Mouse (Mus musculus) intestine, embryonic 16.5 days (tissue): Measurements from ENCODE around the gene Isoc2a. TPM values are rescaled to one million over a fixed set of nuclear protein-coding genes. Genes with fewer than 3 reads are reported as not detected.

Source experiments
- ATAC-seq: fragments of 200-750 bp; cut with Nextera tagmentation; 2 replicates; pipeline ENCODE4 v1.8.0; 2017; ENCODE audit warnings: moderate TSS enrichment, moderate library complexity
- H3K27ac ChIP-seq: fragments of 300-500 bp; sonication (generic); 2 replicates; pipeline ENCODE4 v1.5.1; 2014; ENCODE audit warnings: mild to moderate bottlenecking, low read length
- H3K27me3 ChIP-seq: fragments of 300-500 bp; sonication (generic); replicated peaks from 2 replicates; pipeline ENCODE4 v1.6.1; 2014; ENCODE audit warnings: low read length, control low read depth, mixed read lengths; ENCODE audit not compliant: control insufficient read depth, insufficient read depth
- H3K36me3 ChIP-seq: fragments of 300-500 bp; sonication (generic); 2 replicates; pipeline ENCODE4 v1.6.1; 2014; ENCODE audit warnings: low read length, control low read depth; ENCODE audit not compliant: control insufficient read depth, insufficient read depth
- H3K4me1 ChIP-seq: fragments of 300-500 bp; sonication (generic); 2 replicates; pipeline ENCODE4 v1.6.1; 2014; ENCODE audit warnings: low read length, control low read depth, mixed read lengths; ENCODE audit not compliant: control insufficient read depth, insufficient read depth
- H3K4me2 ChIP-seq: fragments of 300-500 bp; sonication (generic); 2 replicates; pipeline ENCODE4 v1.6.1; 2014; ENCODE audit warnings: low read depth, low read length, control low read depth
- H3K4me3 ChIP-seq: fragments of 300-500 bp; sonication (generic); 2 replicates; pipeline ENCODE4 v1.5.1; 2014; ENCODE audit warnings: mild to moderate bottlenecking, low read length
- H3K9ac ChIP-seq: fragments of 300-500 bp; sonication (generic); 2 replicates; pipeline ENCODE4 v1.6.1; 2014; ENCODE audit warnings: low read depth, low read length
- H3K9me3 ChIP-seq: fragments of 300-500 bp; sonication (generic); 2 replicates; pipeline ENCODE4 v1.6.1; 2016; ENCODE audit warnings: low read length, control low read depth; ENCODE audit not compliant: control insufficient read depth
- WGBS: fragments of 180-500 bp; shearing (Covaris S2); extraction: QIAGEN DNeasy Blood & Tissue Kit; methylation state at CpG from one replicate; pipeline ENCODE4 v1.1.7; 2014; 5-methylcytosine and 5-hydroxymethylcytosine counted together
- polyA plus RNA-seq: library from polyadenylated mRNA; unstranded; fragments of >200 nt; fragmentation: Nextera tagmentation; extraction: Ambion mirVana; gene quantifications from 2 replicates; pipeline ENCODE4 v1.2.1, GENCODE M21; 2015

Isoc2a gene
- 1.4 TPM in 2 replicates for polyA plus RNA-seq

DNA sequence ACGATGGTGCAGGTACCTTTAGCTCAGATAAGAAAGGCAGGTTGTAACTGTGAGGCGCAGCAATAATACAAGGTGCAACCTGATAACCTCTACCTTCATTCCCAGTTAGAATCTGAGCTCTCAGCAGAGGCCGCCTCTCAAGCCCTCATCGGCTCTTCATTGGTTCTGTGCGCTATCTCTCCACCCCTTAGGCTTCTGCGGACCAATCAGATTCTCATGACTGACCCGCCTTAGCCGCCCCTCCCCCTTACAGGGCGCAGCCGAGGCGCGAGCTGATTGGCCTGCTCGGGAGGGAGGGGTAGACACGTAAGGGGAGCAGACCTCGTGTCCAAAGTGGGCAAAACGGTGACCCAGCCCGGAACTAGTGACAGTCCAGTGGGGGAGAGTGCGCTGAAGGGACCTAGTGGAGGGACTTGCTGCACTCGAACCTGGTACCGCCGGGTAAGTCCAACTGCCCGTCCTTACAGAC is at the start of gene Isoc2a:
TSS of gene Isoc2a (plus strand) at position 401 of the 469 bp plus-strand sequence.
- H3K9me3 ChIP-seq = no peaks in the 10 kb centered on the region
- peak within 1 kb of the TSS; percentile 93 for H3K4me2 ChIP-seq
- peak; percentile 99 for ATAC-seq
- no peaks in the 10 kb centered on the region for H3K27me3 ChIP-seq
- H3K9ac ChIP-seq = peak within 1 kb of the TSS; percentile 82
- under 1% methylated on average over 22 of the region's 22 CpGs for WGBS
- H3K4me3 ChIP-seq = peak within 1 kb of the TSS; percentile 73
- H3K4me1 ChIP-seq = peaks cover 11% of the 10 kb centered on the region; the same call in 1 of the 2 replicates
- H3K27ac ChIP-seq = peak within 1 kb of the TSS; percentile 54
- H3K36me3 ChIP-seq = no peaks in the 10 kb centered on the region

DNA sequence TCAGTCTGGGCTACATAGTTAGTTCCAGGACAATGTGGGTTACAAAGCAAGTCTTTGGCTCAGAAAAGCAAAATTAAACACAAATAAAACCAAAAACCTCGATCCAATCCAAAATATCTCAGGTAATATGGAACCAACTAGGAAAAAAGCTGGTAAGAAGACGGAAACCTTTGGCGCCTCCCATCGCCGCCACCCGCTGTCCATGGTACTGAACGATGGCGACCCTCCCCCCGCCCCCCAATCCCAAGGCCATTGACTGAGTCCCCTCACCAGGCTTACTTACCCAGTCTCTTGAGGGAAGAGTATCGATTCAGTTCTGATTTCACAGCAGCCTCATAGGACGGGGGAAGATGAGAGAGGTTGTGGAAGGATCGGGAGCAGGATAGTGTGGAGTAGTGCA is 46.5 kb upstream of the Isoc2a start:
- 3% methylated on average over 12 of the region's 12 CpGs for WGBS
- Histone ChIP-seq H3K4me2 (no peak overlapping the region), H3K4me3 (no peak overlapping the region), H3K36me3 (no peaks in the 10 kb centered on the region), H3K9ac (no peak overlapping the region), H3K27ac (no peak overlapping the region), H3K4me1 (no peaks in the 10 kb centered on the region), H3K9me3 (no peaks in the 10 kb centered on the region), H3K27me3 (peaks cover 34% of the 10 kb centered on the region)
- ATAC-seq = no peak

DNA sequence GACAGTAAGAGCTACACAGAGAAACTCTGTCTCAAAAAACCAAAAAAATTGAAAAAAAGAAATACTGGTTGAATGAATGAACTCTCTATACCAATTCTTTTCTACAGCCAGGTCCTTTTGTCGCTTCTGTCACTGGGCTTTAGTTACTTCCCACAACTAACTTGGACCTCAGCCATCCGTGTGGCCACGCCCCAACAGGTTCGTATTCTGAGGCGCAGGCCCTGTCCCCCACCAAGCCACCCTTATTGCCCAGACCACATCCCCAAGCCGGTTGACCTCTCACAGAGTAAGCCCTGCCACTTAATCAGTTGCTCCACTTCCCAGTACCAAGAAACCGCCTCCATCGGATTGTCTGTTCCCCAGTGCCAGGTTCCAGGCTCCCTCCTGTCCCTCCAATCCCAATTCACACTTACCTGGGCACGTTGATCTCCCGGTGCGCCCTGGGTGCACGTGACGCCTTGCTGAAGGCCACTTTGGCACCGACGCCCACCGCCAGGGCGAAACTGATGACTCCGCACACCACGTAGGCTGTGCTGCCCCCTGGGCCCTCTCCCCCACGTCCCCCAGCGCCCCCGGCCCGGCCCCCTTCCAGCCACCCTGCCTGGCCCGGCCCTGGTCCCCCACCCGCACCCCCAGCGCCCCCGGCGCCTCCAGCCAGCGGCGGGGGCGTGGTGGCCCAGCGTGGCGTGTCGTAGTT is 41.2 kb upstream of the Isoc2a start:
- peak overlapping the region; percentile 61 for H3K9ac ChIP-seq
- H3K9me3 ChIP-seq = no peaks in the 10 kb centered on the region
- H3K4me3 ChIP-seq = peak overlapping the region; percentile 52
- H3K27ac ChIP-seq = no peak overlapping the region
- 5% methylated on average over 34 of the region's 34 CpGs for WGBS
- peaks cover 50% of the 10 kb centered on the region for H3K27me3 ChIP-seq
- H3K4me1 ChIP-seq = peaks cover 8% of the 10 kb centered on the region; the same call in 1 of the 2 replicates
- no peaks in the 10 kb centered on the region for H3K36me3 ChIP-seq
- H3K4me2 ChIP-seq = peak overlapping the region; percentile 92
- ATAC-seq = peak; percentile 50

DNA sequence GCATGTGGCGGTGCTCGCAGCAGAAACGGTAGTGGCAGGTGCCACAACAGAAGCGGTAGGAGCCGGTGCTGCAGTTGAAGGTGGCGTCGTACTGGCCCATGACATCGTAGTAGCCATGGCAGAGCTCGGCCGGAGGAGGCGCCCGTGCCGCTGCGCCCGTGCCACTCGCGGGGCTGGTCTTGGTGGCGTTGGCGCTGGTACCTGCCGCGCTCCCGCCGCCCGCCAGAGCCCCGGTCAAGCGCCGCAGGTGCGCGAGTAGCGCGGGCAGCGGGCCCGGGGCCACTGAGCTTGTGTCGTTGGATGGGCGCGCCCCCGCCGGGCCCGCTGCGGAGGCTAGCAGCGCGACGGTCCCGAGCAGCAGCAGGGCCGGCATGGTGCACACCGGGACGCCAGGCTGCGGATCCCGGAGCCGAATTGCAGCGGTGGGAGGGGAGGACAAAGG is 40.6 kb upstream of the Isoc2a start:
- ATAC-seq = peak; percentile 92
- Histone ChIP-seq H3K36me3 (no peaks in the 10 kb centered on the region), H3K4me3 (peak overlapping the region; percentile 52), H3K9ac (peak overlapping the region; percentile 61), H3K4me2 (peak overlapping the region; percentile 92), H3K27me3 (peaks cover 45% of the 10 kb centered on the region), H3K9me3 (no peaks in the 10 kb centered on the region), H3K4me1 (peaks cover 8% of the 10 kb centered on the region; the same call in 1 of the 2 replicates), H3K27ac (no peak overlapping the region)
- WGBS = under 1% methylated on average over 50 of the region's 51 CpGs

DNA sequence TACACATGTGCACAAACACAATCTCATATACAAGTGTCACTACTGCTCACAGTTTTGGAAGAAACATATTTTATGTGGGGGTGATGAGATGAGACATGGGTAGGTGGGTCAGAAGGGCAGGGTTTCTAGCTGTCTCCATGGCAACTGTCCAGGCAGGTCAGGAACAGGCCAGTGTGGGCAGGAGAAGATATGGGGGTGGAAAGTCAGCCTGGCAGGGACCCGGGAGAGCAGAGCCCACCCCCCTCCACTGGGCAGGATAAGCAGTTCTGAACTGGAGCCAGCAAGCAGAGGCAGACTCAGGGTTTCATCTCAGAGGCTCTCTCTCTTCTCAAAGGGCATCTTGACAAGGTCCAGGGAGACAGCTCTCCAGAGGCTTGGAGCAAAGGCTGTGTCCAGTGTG is 39.3 kb upstream of the Isoc2a start:
- no peak overlapping the region for H3K9ac ChIP-seq
- H3K27ac ChIP-seq = no peak overlapping the region
- no peak overlapping the region for H3K4me3 ChIP-seq
- H3K4me2 ChIP-seq = no peak overlapping the region
- WGBS = 16% methylated on average over 1 of the region's 1 CpGs
- no peaks in the 10 kb centered on the region for H3K9me3 ChIP-seq
- H3K36me3 ChIP-seq = no peaks in the 10 kb centered on the region
- no peak for ATAC-seq
- H3K4me1 ChIP-seq = peaks cover 11% of the 10 kb centered on the region
- peaks cover 49% of the 10 kb centered on the region for H3K27me3 ChIP-seq

DNA sequence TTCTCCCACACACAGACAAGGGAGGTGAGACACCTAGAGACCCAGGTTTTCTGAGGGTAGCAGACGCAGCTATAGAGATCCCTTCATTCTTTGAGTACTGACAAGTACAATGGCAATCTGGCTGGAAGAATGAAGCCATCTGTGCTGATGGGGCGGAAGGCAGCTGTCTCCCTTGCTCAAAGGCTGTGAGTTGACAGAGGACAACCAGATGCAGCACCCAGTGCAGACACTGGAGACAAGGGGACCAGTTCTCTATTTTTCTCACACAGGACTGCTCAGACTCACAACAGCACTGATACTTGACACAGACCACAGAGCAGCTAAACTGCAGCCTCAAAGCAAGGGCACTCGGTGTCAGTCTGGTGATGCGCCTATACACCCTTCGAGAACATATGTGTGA is 34.9 kb upstream of the Isoc2a start:
- Histone ChIP-seq H3K4me1 (peaks cover 19% of the 10 kb centered on the region), H3K9me3 (no peaks in the 10 kb centered on the region), H3K27ac (no peak overlapping the region), H3K4me3 (no peak overlapping the region), H3K27me3 (peaks cover 46% of the 10 kb centered on the region), H3K36me3 (no peaks in the 10 kb centered on the region), H3K4me2 (no peak overlapping the region), H3K9ac (no peak overlapping the region)
- WGBS = 41% methylated on average over 5 of the region's 5 CpGs
- no peak for ATAC-seq

DNA sequence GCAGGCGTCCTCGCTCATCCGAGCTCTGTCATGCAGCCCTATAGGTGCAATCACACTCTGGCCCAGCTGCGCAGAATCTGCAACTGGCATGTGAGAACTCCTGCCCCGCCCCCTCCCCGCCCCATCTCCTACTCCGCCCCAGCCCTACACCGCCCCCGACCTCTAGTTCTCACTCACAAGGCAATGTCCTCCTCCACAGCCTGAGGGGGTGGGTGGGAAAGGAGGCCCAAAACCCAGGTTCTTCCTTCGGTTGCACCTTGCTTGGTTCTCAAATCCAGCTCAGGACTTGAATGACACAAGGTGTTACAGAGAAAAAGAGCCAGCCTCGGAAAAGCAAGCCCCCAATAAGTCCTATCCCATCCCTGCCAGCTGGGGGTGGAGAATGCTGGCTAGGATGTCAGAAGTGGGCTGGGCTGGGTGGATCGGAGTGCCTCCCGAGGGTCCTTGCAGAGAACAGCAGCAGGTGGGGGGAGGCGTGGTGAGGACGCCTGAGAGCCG is 34.3 kb upstream of the Isoc2a start:
- peaks cover 19% of the 10 kb centered on the region for H3K4me1 ChIP-seq
- peak overlapping the region; percentile 14; the same call in 1 of the 2 replicates for H3K4me3 ChIP-seq
- no peaks in the 10 kb centered on the region for H3K9me3 ChIP-seq
- H3K27me3 ChIP-seq = peaks cover 41% of the 10 kb centered on the region
- peak overlapping the region; percentile 24 for H3K4me2 ChIP-seq
- WGBS = 1% methylated on average over 16 of the region's 16 CpGs
- no peaks in the 10 kb centered on the region for H3K36me3 ChIP-seq
- ATAC-seq = peak; percentile 71
- no peak overlapping the region for H3K27ac ChIP-seq
- H3K9ac ChIP-seq = peak overlapping the region; percentile 21; the same call in 1 of the 2 replicates

DNA sequence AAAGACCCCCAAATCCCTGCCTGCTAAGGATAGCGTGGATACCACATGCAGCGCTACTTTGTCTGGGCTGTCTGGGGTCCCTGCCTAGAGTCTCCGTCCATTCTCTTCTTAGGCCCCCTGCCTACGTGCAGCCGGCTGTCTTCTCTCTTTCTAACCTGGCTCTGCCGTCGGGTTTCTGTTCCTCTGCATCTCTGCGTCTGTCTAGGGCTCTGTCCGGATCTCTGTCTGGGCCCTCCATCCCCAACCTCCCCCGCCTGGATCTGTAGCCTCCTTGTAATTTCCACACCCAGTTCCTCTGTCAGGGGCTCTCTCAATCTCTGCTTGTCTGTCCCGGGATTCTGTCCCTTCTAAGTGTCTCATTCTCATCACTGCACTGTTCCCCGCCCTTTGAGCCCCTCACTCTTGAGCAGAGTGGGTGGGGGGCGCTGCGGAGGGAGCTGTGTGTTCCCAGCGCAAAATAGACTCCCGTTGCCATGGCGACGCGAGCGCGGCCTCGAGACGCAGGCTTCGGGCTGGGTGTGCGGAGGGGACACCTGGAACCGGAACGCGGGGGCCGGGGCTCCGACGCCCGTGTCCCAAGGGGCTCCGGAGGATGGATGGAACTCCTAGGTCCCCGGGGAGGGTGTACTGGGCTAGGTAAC is 33.2 kb upstream of the Isoc2a start:
- Histone ChIP-seq H3K27me3 (peaks cover 38% of the 10 kb centered on the region), H3K9me3 (no peaks in the 10 kb centered on the region), H3K9ac (no peak overlapping the region; the same call in 1 of the 2 replicates), H3K4me1 (peaks cover 19% of the 10 kb centered on the region), H3K27ac (no peak overlapping the region), H3K4me2 (peak overlapping the region; percentile 85), H3K4me3 (peak overlapping the region; percentile 44), H3K36me3 (no peaks in the 10 kb centered on the region)
- ATAC-seq = no peak
- 2% methylated on average over 34 of the region's 34 CpGs for WGBS

DNA sequence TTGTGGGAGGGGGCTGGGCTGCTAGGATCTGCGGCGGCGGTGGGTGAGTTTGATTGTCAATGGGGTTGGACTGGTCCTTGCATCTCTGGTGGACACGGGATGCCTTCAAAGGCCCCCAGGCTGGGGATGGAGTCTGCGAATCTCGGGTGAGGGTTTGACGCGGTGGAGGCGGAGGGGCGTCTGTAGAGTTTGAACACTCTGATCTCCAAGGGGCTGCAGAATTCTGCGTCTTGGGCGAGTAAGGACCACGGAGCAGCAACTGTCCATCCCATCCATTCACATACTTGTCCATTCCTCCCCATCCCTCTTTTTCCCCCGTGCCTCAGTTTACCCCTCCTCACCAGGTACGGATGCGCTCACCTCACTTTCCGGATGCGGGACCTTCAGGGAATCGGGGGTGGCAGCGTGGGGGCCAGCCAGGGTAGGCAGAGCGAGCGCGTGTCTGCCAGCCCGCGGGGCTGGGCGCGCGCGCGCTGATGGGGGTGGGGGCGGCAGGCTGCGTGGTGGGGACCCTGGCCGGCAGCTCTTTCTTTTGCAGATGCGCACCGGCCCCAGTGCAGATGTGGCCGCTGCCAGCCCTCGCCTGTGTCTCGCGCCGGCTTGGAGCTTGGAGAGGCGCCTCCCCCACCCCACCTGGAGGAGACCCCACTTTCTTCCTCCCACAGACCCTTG is 32.6 kb upstream of the Isoc2a start, which contains the start of gene Shisa7:
TSS of gene Shisa7 (minus strand) at position 452 of the 672 bp plus-strand sequence.
- peaks cover 19% of the 10 kb centered on the region for H3K4me1 ChIP-seq
- ATAC-seq = peak; percentile 71
- H3K27me3 ChIP-seq = peaks cover 38% of the 10 kb centered on the region

More for the DNA sequence above, 32.6 kb upstream of the Isoc2a start, which contains the start of gene Shisa7:
- H3K9me3 ChIP-seq = no peaks in the 10 kb centered on the region
- H3K4me3 ChIP-seq = peak within 1 kb of the TSS; percentile 44
- H3K36me3 ChIP-seq = no peaks in the 10 kb centered on the region
- WGBS = under 1% methylated on average over 41 of the region's 41 CpGs
- no peak within 1 kb of the TSS for H3K27ac ChIP-seq
- peak within 1 kb of the TSS; percentile 50 for H3K9ac ChIP-seq
- peak within 1 kb of the TSS; percentile 85 for H3K4me2 ChIP-seq
